Mouse (Mus musculus) ovary, postnatal 10 days (tissue): ENCODE data around the gene Fam240a.

ENCODE experiments used
- DNase-seq: peaks from one replicate; pipeline ENCODE4 v3.0.0; 2022; ENCODE audit warnings: low spot score

Gene Fam240a

GRCm38 (mm10) chr9:110916786-110917185, at the start of gene Fam240a:
TSS of gene Fam240a (minus strand) at chr9:110916861.
- no peak for DNase-seq

DNA sequence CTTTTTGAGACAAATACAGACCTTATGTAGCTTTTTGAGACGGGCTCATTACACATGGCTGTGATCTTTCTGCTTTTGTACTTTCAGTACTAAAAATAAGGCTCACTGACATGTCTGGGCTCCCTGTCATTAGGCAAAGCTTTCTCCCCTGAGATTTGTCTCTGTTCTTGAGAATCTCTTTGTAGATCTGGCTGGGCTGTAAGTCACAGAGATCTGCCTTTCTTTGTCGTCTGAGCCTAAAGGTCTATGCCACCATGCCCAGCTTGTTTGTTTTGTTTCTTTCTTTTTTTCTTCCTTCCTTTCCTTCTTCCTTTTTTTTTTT, 49.2 kb upstream of the Fam240a start:
- no peak for DNase-seq

DNA sequence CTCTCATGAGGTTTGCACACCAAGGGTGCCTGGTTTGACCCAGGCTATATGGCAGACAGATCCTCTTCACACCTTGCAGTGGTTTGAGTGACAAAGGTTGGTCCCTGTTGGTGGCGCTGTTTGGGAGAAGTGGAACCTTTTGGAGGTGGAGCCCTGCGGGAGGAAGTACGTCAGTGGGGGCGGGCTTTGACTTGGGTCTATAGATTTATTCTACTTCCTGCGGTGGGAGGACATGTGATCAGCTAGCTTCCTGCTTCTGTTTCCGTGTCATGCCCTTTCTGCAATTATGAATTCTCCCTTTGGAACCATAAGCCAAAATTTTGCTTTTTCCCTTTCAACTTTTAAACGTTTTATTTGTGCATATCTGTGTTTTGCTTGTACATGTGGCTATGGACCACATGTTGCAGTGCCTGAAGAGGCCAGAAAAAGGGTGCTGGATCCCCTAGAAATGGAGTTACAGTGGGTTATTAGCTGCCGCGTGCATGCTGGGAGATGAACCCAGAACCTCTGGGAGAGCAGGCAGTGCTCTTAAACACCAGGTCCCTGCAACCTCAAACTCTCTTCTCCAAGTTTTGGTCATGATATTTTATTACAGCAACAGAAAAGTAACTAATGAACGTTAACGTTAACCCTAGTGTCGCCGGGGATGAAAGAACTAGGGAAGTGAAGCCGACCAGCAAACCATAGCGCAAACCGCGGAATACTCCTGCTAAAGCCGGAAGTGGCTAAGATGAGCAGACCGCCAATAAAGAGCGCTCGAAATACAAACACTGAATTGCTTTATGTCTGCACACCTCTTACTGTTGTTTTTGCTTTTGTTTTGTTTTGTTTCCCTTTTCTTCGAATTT, 48.6 kb upstream of the Fam240a start:
- no peak for DNase-seq

DNA sequence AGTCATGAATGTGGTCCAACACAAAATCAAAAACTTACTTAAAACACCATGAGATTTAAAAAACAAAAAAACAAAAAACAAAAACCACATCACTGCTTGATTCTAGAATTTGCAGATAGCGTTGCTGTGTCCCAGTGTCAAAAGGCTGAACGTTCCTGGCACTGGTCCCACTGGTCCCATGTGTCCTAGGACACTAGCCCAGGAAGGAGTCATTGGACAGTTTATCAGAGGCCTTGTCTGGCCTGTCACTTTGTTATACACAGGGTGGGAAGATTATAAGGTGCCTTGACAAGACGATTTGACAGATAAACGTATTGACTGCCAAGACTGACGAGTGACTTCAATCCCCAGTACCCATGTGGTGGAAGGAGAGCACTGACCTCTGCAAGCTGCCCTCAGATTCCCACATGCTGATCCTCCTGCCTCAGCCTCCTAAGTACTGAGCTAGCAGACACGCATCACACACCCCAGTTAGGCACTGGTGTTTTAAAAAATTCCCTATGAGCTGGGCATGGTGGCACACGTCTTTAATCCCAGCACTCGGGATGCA, 47.0 kb upstream of the Fam240a start:
- no peak for DNase-seq

DNA sequence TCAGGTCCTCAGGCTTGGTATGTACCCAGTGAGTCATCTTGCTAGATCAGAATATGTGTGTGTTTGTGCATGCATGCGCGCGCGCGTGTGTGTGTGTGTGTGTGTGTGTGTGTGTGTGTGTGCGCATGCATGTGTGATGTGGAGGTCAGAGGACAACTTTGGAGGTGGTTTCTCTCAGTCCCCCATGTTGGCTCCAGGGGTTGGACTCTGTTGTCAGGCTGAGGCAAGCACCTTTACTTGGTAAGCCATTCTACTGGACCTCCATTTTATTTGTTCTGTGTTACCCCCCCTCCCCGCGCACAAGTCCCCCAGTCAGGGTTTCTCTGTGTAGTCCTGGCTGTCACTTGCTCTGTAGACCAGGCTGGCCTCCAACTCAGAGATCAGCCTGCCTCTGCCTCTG, 44.7 kb upstream of the Fam240a start:
- no peak for DNase-seq

- no peak for DNase-seq
Measured at GRCm38 (mm10) chr9:110960230-110961149, 43.8 kb upstream of the Fam240a start.

DNA sequence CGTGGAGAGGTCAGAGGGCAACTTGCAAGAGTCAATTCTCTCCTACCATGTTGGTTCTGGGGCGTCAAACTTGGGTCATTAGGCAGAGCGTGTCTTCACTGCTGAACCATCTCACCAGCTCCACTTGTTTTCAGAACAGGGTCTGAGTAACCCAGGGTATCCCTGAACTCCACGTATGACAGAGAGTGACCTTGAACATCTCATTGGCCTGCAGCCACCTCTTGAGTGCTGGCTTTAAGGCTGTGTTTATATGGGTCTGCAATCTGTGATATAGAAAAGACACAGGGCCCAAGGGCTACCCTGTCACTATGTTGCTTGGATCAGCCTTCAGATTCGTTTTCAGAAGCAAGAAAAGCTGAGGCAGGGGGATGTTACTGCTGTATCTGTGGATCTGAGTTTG, 43.0 kb upstream of the Fam240a start:
- DNase-seq: no peak

DNA sequence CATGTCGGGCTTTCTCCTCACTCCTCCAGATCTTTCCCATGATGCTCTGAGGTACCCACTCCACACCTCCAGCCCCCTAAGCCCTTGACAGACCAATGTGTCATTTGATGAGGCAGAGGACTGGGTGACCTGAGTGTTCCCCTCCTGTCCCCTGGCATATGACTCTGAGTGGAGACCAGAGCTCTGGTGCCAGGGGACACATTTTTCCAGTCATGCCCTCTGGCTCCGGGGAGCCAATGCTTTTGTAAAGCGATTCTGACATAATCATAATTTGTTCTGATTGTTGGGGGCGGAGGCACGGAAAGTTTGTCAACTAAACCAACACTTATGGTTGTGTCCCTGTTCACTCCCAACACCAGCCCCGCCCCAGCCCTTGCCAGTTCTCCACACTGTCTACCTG, 39.3 kb upstream of the Fam240a start:
- DNase-seq: no peak

- no peak for DNase-seq
Measured at GRCm38 (mm10) chr9:110954681-110955445, 38.2 kb upstream of the Fam240a start.

DNA sequence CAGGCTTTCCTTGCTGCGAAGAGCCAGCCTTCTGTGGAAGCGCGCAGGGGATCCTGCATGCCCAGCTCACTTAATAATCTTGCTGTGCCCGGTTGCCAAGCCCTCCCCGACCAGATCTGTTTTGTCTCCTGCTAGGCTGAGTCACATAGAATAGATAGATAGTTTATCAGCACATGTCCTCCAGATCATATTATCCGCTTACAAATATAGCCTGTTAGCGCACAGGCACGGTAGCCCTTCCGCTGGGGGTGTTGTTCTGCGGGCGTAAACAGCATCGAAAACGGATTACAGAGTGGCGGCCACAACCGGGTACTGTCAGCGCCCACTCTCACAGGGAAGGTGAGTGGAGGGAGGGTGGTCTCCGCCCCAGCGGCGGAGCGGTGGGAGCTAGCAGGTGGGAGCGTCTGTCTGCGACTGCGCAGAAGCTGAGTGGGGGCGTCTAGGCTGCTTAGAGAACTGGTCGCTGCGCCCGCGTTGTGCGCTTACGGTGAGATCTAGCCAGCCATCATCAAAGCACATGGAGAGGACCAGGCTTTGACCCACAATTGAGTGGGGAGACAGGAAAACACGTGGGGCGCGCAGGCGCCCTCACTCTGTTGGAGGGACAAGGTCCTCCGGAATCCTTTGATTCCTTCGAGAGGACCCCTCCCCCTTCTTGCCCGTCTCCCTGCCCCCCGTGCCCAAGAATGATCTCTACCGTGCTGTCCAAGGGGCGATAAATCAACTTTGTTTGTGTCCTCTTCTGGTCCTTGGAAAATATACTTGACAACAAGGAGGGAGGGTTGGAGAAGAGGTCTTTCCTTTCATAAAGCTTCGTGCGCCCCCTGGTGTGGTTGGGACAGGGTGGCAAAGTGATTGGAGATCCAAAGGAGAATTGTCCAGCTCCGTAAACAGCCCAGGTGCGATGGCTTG, 37.1 kb upstream of the Fam240a start:
- peak; percentile 53 for DNase-seq

DNA sequence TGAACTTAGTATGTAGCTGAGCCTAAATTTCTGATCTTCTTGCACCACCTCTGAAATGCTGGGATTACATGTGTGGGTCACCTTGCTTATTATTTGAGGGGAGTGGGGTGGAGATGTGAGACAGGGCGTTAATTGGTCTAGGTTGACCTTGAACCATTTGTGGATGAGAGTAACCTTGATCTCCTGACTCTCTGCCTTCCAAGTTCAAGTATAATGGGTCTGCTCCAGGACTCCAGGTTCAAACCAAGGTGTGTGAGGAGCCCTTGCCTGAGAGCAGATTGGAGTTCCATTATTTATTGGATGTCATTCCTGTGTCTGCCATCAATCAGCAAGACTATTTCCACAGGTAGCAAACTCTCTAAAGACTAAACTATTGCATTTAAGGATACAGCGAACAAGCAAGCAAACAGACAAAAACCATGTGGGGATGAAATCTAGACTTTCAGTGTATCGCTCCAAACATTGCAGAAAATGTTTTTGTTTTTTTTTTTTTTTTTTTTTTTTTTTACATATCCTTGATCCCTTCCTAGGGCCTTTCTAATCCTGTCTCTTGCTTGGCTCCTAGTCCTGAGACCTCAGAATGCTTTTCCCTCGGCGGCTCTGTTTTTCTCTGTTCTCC, 36.4 kb upstream of the Fam240a start:
- DNase-seq: no peak

DNA sequence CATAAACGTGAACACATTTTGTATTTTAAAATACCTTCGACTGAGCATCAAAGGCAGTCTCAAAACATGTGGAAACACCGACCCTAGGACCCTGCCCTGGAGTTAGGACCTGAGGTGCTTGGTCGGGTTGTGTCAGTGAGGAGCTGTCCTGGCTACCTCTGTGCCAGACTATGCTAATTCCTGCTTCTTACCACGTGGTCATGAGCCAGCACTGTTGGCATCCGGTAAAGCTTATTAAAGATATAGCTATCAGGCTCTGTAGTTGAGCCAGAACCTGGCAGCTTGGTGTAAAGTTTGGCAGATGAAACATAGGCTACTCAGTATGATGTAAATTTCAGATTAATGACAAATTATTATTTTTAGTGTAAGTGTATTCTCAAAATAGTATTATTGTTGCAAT, 35.7 kb upstream of the Fam240a start:
- DNase-seq: no peak

GRCm38 (mm10) chr9:110951866-110952265, 35.2 kb upstream of the Fam240a start:
- DNase-seq: no peak

- DNase-seq: no peak
Measured at GRCm38 (mm10) chr9:110951397-110951796, 34.7 kb upstream of the Fam240a start, which contains the start of gene Lrrc2. TSS of gene Lrrc2 (plus strand) at chr9:110951545.

GRCm38 (mm10) chr9:110950109-110950508, 33.4 kb upstream of the Fam240a start:
- DNase-seq: no peak

GRCm38 (mm10) chr9:110948813-110949310, 32.2 kb upstream of the Fam240a start:
- DNase-seq: no peak

GRCm38 (mm10) chr9:110947900-110948299, 31.2 kb upstream of the Fam240a start:
- no peak for DNase-seq

- DNase-seq: no peak
Measured at GRCm38 (mm10) chr9:110947261-110947661, 30.6 kb upstream of the Fam240a start.

DNA sequence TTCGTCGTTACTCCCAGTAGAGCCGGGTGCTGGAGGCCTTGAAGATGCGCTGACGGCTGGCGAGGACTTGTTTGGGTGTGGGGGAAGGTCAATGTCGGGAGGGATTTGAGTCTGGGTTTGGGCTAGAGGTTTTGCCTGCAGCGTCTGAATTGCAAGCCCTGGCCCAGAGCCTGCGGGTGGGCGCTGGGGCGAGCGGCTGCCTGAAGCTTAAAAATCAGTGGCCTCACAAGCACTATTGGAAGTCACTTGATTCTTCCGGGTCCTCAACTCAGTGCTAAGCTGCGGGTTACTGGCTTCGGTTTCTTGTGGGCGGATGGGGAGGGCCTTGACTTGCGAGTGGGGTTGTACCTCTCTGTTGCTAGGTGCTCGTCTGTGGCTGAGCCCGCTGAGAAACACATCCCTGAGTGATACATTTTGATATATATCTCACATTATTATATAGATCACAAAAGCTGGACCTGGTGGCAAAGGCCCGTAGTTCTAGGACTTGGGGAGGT, 29.9 kb upstream of the Fam240a start:
- DNase-seq: no peak

- DNase-seq: no peak
Measured at GRCm38 (mm10) chr9:110945926-110946325, 29.3 kb upstream of the Fam240a start, which contains the start of gene Tdgf1. TSS of gene Tdgf1 (minus strand) at chr9:110946158.
